ENCODE assay signal across 10 mouse cellular contexts in the genomic region with DNA sequence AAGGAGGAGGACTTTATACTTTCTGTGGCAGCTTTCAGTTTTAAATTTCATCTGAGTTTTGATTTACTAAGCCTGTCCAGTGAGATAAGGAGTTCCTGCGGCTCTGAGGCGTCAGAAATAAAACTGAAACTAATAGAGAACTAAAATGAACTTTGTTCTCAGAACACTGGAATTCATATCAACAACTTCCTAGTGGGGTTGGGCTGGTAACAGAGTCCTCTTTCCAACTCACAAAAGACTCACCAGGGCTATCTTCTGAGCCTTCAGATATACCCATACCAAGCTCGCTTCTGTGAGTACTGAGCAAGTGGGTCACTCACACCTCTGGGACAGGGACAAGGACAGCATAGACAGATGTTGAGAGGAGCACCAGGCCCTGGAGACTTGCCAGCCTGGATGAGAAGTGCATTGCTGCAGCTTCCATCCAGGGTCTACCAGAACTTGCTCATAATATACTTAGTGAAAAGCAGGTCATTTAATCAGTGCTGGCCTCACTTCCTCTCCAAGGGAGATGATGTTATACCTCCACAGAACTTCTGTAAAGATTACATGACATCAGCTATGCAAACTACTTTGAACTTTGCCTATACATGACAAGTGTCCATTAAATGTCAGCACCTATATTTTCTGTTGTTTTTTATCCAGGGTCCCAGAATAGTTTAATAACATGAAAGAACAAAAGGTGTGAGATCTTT. TPM values are rescaled to one million over a fixed set of nuclear protein-coding genes. Genes with fewer than 3 reads are reported as not detected.
A peak's percentile ranks its signal among the peaks of the same experiment; 100 is the strongest.
DNase-seq lines count a peak whose midpoint lies in the region; ATAC-seq and TF ChIP-seq lines count a peak whose summit lies in the region.
"Had no signal": no experiment of that assay in that cellular context is flagged by ENCODE, and none has a peak within 500 bp of the region (broad histone marks: within the 10 kb centered on the region; RNA-seq: fewer than 3 reads in every experiment).

No protein-coding gene starts in this region.

- DNase-seq in adrenal gland, adult 8-10 months, result peak; percentile 67
- DNase-seq in induced T-regulatory cell, adult 2 months (ENCODE audit: low read depth), result peak; percentile 64
- no peak for DNase-seq in testis, postnatal 14 days (ENCODE audit: low spot score)
- DNase-seq in layer of hippocampus, adult 9-11 months, result no peak
- DNase-seq in urinary bladder, adult 18-20 months (ENCODE audit: low spot score in 2 of 2), result no peak

- H3K4me2 ChIP-seq in liver, embryonic 16.5 days (ENCODE audit: low read depth, low read length), result no peak overlapping the region
- no peak overlapping the region for H3K4me2 ChIP-seq in liver, embryonic 12.5 days
- H3K4me2 ChIP-seq: heart, embryonic 13.5 days; limb, embryonic 13.5 days had no signal

- H3K9ac ChIP-seq in liver, embryonic 16.5 days (ENCODE audit: low read depth, low read length), result no peak overlapping the region
- no peak overlapping the region for H3K9ac ChIP-seq in liver, embryonic 12.5 days
- H3K9ac ChIP-seq: heart, embryonic 13.5 days; limb, embryonic 13.5 days had no signal

- WGBS in liver, embryonic 16.5 days (ENCODE audit: insufficient replicate concordance), result 19% methylated on average over 3 of the region's 3 CpGs
- WGBS in liver, embryonic 12.5 days (ENCODE audit: insufficient replicate concordance), result 40% methylated on average over 3 of the region's 3 CpGs
- whole genome bisulfite sequencing in olfactory bulb, adult 2 months, result 85% methylated on average over 3 of the region's 3 CpGs

- no peaks in the 10 kb centered on the region for H3K27me3 ChIP-seq in liver, embryonic 16.5 days (ENCODE audit: control insufficient read depth, insufficient read depth, low read depth, low read length)
- no peaks in the 10 kb centered on the region for H3K27me3 ChIP-seq in liver, embryonic 12.5 days (replicated peaks)
- H3K27me3 ChIP-seq: heart, embryonic 13.5 days; limb, embryonic 13.5 days had no signal

- ATAC-seq in liver, embryonic 16.5 days (ENCODE audit: low read depth), result 0 out of 2 replicates have a peak, but pooled peaks have one; percentile 27
- no peak for ATAC-seq in liver, embryonic 12.5 days

- no peak for TF ChIP-seq CTCF in olfactory bulb, adult 2 months (IDR thresholded peaks at IDR 0.05; ENCODE audit: insufficient read depth, low read depth, low read length)

- H3K4me3 ChIP-seq in liver, embryonic 16.5 days (ENCODE audit: low read depth, low read length), result no peak overlapping the region
- no peak overlapping the region for H3K4me3 ChIP-seq in liver, embryonic 12.5 days
- H3K4me3 ChIP-seq in olfactory bulb, adult 2 months (ENCODE audit: insufficient read depth, low read depth, low read length), result no peak overlapping the region
- H3K4me3 ChIP-seq: heart, embryonic 13.5 days; limb, embryonic 13.5 days had no signal

- TF ChIP-seq POLR2A in olfactory bulb, adult 2 months (IDR thresholded peaks at IDR 0.05; ENCODE audit: insufficient read depth, low read depth, low read length), result no peak

- H3K27ac ChIP-seq in liver, embryonic 16.5 days (ENCODE audit: low read length), result no peak overlapping the region
- H3K27ac ChIP-seq in liver, embryonic 12.5 days, result no peak overlapping the region
- 0 out of 2 replicates have a peak overlapping the region, but pooled peaks have one; percentile 31 for H3K27ac ChIP-seq in olfactory bulb, adult 2 months (ENCODE audit: insufficient read depth, low read depth, low read length)
- H3K27ac ChIP-seq: heart, embryonic 13.5 days; limb, embryonic 13.5 days had no signal

- no peaks in the 10 kb centered on the region for H3K36me3 ChIP-seq in liver, embryonic 16.5 days (ENCODE audit: control insufficient read depth, insufficient read depth)
- no peaks in the 10 kb centered on the region for H3K36me3 ChIP-seq in liver, embryonic 12.5 days
- H3K36me3 ChIP-seq: heart, embryonic 13.5 days; limb, embryonic 13.5 days had no signal

- no peaks in the 10 kb centered on the region for H3K9me3 ChIP-seq in liver, embryonic 16.5 days (replicated peaks; ENCODE audit: control insufficient read depth, low read length)
- no peaks in the 10 kb centered on the region for H3K9me3 ChIP-seq in liver, embryonic 12.5 days (replicated peaks)
- H3K9me3 ChIP-seq: heart, embryonic 13.5 days; limb, embryonic 13.5 days had no signal

- H3K4me1 ChIP-seq in liver, embryonic 16.5 days (ENCODE audit: control insufficient read depth, low read depth, low read length), result no peaks in the 10 kb centered on the region
- H3K4me1 ChIP-seq in liver, embryonic 12.5 days, result no peaks in the 10 kb centered on the region
- H3K4me1 ChIP-seq in olfactory bulb, adult 2 months (ENCODE audit: control insufficient read depth, insufficient read depth, low read length), result peaks cover 7% of the 10 kb centered on the region; the same call in 1 of the 2 replicates
- H3K4me1 ChIP-seq: limb, embryonic 13.5 days had no signal

RNA-seq across cellular contexts. Expression of gene Xdh, which starts 7.6 kb away (rescaled TPM):
- 4.2 and 5.6 TPM in 2 replicates for polyA plus RNA-seq in liver, embryonic 16.5 days (2015; fragmentation: Nextera tagmentation; extraction: Ambion mirVana)
- polyA plus RNA-seq in liver, embryonic 12.5 days (2016; fragmentation: Nextera tagmentation; extraction: Ambion mirVana), result 0.35 and 0.56 TPM in 2 replicates
- total RNA-seq in adrenal gland, adult 8-10 months (2022), result 100 to 1,000 TPM; 136 to 432 (median 285) TPM
- polyA plus RNA-seq in olfactory bulb, adult 2 months (2012; ENCODE audit: insufficient read depth, insufficient read length, low replicate concordance, missing spikeins), result not detected in 2 replicates

Comparison
In these comparisons a context has a peak if more than half of its experiments do, and no peak if none do; other contexts are left out.
1. DNase-seq: peak in adrenal gland, adult 8-10 months (single experiment) and induced T-regulatory cell, adult 2 months (single experiment); none in testis, postnatal 14 days (single experiment), layer of hippocampus, adult 9-11 months (single experiment) and urinary bladder, adult 18-20 months (0 of 2).